Mouse (Mus musculus) ovary, postnatal 14 days (tissue): ENCODE results near the gene Tigit.

ENCODE experiments used
- DNase-seq: peaks from one replicate; pipeline ENCODE4 v3.0.0; 2022; ENCODE audit warnings: low spot score

The Tigit gene

DNA sequence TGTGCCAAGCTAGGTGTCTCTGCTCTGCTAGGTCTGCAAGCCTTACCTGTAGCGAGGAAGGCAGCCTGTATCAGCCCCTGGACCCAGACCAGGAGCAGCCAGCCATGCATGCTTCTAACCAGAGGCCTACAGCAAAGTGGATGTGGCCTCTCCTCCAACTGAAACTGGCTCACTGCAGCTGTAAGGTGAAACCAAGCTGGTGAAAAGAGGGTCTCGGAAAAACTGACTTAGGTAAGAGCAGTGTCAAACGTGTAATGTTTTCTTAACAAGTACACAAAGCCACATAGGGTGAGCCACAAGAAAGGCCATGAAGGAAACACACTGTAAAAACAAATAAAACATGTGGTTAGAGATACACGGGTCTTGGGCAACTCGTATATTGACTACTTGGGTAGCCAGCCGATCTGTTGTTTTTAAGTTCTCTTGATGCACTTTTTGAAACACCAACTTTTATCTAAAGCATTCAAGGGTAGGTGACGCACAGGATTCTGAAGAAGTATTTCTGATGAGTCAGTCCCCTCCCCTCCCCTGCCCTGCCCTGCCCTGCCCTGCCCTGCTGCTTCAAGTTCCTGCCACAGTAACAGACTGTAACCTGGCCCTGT, at the start of gene Tigit:
Tigit (minus strand) TSS at position 169 of the 602 bp plus-strand sequence.
- no peak for DNase-seq

DNA sequence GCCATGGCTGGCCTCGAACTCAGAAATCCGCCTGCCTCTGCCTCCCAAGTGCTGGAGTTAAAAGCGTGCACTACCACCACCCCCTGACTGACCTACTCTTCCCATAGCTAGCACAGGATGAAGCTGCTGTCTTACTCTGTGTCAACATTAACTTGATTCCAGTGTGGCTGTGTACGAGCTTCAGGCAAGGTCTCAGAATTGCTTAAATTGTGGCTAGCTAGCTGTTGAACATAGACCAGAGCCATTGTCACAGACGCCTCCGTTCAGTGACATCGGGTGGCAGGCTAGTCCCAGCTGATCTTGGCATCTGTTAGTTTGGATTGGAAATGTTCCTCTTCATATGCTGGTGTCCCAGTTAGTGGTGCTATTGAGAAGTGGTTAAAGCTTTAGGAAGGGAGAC, 47.4 kb upstream of the Tigit start:
- DNase-seq, result no peak

DNA sequence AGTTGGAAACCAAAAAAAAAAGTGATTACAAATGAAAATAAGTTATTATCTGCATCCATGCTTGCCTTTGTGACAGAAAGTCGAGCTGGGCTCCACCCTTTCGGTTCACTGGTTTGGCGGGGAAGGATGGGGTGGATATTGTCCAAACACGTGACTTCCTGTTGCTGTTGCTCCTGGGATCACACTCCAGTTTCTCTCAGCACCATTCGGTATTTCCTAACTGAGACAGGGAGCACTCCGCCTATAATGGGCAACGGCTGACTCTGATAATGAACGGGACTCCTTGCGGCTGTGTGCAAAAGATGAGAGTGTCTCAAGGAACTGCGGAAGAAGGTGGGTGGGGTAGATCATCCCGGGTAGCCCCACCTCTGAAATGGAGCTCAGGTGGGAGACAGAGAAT, 46.7 kb upstream of the Tigit start:
- no peak for DNase-seq

DNA sequence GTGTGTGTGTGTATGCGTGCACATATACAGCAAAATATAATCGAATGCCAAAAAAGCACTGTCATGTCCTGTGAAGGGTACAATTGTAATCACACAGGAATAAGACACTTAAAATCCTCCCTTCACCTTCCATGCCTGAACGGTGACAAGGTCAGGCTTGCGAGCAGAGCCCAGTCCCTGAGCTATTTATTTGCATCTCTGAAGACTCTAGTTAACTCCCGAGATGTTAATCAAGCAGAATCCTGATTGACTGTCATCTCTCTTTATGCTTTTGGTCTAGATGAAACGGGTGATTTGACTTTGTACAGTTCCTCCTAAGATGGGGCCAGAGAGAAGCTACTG, 46.2 kb upstream of the Tigit start:
- DNase-seq, result no peak

DNA sequence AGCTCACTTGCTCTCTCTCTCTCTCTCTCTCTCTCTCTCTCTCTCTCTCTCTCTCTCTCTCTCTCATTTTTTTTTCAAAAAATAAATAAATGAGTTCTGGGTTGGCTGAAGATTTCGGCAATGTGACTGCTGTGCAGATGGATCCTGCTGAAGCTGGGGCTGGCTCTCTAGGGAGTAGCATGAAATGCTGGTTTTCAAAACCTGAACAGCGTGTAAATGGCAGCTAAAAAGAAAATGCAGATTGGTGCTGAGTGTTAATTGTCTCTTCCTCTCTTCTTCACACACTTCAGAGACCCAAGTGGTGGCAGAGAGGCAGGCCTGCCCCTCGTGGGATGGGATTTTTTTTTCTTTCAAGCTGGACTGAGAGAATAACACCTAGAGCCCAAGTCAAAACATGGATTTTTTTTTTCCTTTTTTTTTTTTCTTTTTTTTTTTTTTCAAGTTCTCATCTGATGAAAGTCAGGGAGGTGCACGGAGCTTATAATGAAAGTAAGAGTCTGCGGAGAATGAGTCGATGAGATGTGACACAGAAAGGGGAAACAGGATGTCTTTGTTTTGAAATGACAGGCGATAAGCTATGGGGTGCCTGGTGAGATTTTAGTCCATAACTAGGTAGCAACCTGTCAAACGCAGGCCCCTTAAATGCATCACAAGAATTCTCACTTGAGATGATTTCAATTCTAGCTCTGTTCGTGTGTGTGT, 45.6 kb upstream of the Tigit start:
- no peak for DNase-seq

DNA sequence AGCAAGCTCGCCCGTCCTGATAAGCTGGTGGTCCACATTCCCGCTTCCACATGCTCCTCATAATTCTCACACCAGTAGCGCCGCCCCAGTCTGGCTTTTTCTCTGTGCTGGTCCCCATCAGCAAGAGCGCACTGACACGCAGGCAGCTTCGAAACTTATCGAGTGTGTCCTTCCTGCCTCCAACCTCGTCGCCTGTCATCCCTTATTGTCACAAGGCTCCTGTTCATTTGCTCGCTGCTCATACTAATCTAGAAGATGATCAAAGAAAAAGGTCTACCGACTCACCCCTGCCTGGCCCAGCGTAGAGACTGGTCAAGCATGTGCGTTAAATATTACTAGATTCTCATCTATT, 45.1 kb upstream of the Tigit start:
- DNase-seq, result no peak

DNA sequence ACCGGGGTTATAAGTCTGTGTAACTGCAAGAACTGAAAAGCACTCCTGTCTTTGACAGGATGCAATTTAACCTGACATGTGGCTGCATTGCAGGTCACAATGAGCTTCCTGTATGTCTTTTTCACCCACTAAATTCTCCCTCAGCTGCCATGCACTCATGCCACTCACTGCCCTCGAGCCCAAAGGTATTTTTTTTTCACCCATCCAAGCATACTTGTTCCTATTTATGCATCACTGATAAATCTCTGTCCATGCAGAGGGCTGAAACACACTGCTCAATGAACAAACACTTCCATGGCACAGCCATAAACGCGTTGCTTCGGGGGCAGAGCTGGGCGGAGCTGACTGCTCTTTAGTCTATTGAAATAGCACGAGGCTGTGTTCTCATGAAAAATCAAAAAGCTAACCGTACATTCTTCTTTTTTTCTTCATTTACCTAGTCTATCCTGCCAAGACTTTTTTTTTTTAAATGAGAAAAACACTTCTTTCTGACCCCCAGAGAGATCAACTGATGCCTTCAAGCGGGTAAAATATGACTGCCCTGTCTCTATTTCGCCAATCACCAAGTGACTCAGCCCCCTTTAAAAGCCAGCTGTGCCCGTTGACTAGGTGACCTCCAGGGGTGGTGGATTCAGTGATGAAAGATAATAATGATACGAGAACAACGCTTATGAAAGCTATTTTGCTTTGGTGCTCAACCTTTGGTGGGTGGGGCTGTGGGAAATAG, 44.6 kb upstream of the Tigit start:
- DNase-seq, result no peak

DNA sequence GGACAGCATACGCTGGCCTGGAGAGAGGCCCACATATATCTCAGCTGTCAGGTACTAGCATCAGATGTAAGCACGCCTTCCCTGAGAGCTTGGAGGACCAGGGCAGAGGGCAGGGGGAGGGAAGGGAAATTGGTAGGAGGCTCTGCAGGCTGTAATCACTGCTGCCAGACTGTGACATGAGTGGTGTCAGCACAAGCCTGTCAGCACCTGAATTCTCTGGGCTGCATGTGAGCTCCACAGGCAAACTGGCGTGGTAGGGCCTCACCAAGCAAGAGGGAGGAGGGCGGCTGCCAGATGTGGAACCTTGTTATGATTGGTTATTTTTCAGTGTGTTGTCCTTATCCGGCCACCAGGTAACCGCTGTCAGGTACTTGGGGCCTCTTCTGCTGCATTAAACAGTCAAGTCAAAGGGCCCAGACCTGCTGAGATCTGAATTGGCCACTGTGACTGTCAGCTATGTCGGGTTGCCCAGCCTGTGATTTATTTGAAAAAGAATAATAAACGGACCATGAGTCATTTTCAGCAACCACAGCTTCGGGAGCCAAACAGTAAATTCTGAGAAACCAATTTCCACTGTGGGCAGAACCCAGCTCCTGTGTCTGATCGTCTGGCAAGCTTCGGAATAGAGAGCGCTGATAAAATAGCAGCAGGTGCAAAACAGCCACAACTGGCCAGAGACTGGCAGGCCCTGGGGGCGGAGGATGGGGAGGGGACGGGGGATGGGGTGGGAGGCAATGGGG, 38.0 kb upstream of the Tigit start:
- no peak for DNase-seq

DNA sequence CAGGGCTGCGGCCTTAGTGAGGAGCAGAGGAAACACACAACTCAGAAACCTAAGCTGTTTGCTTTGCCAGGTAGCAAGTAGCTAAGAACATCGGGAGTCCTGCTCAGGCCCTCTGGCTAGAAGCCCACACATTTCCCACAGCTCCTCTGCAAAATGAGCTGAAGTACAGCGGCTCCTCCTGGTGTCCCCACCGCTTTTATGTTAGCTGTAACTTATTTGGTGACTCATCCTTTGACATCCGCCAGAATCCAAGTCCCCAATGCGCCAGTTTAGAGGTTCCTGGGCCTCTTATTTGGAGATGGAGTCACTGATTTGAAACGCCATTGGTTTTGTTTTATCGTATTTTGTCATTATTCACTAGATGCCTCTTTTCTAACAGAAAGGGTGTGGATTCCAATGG, 36.6 kb upstream of the Tigit start:
- no peak for DNase-seq

DNA sequence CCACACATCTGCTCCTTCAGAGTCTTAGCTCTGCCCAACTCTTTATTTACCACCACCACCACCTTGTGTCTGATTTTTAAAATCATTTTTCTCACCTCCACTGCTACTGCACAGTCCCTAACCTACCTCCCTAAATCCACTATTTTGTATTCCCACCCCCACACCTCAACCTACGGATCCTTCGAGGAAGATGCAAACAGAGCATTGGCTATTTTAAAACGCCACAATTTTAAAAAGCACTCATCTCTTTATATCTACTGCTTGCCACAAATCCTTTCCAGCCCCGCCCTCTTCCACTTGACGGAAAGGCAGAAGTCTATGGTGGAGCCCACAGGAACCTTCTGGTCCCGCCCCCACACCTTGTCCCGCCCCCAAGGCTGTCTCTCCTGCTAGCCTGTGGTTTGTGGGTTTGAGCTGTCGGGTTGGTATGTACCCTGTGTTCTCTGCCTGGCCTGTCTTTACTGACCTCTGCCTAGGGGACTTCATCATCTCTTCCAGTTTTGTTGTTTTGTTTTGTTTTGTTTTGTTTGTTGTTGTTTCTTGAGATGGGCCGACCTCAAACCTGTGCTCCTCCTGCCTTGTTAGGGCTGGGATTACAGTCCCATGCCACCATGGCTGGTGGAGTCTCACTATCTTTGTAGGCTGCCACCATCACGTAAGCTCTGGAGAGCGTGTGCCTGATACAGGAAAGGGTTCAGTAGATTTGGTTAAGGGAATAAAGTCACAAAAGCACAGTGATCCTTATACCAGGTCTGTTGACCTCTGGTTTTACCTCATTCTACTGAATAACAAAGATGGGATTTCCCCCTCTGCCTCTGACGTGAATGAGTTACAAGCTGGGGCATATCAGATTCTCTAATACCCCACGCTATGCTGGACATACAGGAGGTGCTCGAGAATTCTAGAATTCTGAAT, 35.0 kb upstream of the Tigit start:
- no peak for DNase-seq

DNA sequence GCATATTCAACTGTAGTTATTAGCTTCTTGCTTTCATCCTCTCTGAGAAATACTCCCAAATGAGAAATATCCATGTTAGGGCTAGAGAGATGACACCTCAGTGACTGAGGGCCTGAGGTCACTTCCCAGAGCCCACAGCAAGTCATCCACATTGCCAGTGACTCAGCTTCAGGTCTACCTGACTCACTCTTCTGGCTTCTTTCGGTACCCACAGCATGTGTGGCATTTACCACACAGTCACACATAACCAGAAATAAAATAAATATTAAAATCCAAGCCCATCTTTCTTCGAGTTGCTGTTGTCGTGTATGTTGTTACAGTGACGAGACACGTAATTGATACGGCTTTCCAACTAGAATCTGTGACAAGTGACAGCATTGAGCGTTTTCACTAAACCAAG, 33.8 kb upstream of the Tigit start:
- no peak for DNase-seq

DNA sequence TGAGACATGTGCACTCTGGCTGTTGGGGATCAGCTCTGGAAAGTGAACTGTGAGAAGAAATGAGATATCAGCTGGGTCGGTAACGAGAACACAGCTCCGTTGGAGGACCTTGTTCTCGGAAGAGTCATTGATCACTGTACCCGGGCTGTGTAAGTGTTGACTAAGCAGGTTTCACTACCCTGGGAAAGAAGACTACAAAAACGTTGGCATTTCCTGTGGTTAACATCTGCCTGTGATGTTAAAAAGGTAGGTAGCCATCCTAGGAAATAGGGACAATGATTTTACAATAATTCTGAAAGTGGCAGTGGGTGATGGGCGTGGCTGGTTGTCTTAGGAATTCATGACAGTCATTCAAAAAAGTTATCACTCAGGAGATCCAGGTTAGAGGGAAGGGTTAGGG, 31.9 kb upstream of the Tigit start:
- no peak for DNase-seq

DNA sequence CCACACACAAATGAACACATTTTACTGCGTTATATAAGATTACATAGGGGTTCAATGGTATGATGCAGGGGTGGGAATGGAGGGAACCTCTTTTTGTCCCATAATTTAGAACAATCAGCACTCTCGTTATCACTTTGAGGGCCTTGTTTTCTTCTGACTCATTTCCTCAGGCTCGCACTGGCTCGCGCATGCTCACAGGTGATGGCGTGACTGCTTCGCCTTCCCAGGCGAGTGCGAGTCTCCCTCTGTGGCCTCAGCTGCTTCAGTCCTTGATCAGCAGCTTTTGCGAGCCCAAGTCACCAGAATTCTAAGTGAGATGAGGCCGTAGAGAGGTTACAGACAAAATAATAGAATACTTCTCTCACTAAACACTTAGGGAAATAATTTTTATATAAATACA, 30.2 kb upstream of the Tigit start:
- DNase-seq, result no peak

DNA sequence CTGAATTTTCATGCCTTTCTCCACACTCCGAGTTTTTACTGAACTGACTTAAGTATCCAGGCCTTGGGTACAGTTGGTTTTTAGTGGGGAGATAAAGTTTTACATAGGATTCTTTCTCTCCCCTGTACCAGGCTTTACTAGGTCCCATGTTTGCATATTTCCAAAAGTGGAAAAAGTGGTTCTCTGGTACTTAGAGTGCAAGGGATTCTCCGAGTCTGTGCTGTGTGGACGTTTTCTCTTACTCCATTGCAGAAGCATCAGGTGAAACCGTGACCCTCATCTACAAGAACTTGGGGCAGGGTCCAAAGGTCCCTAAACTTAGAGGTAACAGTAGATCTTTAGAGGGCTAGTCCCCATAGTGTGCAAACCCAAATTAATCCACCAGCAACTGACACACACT, 28.7 kb upstream of the Tigit start:
- DNase-seq, result no peak

DNA sequence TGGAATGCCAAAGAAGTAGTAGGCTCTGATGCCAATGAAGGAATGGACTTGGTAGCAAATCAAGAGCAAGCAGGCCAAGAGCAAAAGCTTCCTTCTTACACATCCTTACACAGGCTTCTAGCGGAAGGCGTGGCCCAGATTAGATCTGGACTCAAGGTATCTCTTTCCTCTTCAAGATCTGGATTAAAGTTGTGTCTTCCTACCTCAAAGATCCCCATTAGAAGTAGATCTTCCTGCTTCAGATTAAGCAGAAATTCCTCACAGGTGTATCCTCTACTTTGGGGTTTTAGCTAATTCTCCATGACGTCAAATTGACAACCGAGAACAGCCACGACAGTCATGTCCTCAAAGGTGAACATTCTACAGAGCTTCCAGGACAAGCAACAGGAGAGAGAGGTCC, 27.8 kb upstream of the Tigit start:
- DNase-seq, result no peak

DNA sequence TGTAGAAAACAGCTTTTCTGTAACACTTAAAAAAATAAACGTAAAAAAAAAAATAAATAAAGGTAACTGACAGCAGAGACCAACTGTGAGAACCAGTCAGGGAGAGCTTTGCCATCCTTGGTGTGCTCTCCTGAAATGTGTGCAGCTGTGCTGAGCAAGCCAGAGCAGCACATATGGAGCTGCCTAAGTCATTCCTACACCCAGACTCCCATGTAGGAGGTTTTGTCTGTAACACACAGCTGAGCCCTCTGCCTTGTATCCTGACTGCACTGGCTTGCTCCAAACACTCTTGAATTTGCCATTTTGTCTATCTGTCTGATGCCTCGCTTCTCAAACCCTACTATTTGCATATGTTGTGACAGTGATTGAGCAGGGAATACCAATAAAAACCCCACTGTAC, 27.0 kb upstream of the Tigit start:
- no peak for DNase-seq

DNA sequence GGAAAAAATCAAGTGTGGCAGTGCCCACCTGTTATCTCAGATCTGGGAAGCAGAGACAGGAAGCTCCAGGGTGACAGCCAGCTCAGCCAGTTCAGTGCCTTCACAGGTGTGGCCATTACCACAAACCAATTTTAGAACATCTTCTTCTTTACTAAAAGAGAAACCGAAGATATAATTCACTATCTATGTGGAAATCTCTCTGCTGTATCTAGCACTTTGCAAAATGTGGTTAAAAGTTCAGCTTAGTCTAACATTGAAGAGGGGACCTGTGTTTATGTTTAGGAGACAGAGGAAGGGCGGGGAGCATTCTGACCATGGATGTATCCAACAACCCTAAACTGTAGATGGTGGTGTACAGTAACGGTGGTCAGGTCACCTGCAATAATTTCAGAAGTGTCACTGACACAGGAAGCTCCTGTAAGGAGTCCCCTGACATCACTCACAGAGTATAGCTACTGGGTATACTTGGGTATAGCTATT, 26.3 kb upstream of the Tigit start:
- DNase-seq, result no peak

DNA sequence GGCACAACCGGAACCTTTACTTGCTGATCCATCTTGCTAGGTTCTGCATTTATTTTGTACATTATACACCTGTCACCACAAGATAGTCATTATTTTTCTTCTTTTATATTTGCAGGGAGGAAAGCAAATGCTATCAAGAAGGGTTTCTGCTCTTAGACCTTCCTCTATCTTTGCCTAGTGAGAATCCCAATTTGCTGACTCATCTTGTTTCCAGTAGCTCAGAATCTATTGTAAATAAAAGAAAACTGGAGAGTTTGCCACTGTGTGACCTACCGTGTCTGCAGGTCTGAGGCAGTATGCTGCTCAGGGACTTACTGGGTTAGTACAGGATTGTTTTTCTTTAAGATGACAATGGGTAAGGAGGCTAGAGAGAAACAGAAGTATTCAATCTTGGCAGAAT, 24.0 kb upstream of the Tigit start:
- no peak for DNase-seq

DNA sequence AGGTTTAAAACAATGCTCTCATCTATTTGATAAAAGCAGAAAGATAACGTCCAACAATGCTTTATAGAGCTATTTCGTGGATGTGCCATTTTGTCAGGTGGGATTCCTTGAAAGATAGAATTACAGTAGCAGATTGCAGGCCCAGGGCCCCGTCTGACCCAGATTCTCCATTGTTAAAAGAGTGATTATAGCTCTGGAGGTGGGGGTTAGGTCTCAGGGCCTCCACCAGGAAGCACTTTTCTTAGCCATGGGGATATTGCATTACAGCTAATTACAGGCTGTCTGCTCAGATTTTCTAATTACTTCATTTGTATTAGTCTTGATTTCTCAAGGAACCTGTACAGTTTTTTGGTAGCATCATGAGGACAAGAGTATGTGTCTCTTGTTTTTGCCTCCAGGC, 10.5 kb upstream of the Tigit start:
- no peak for DNase-seq

DNA sequence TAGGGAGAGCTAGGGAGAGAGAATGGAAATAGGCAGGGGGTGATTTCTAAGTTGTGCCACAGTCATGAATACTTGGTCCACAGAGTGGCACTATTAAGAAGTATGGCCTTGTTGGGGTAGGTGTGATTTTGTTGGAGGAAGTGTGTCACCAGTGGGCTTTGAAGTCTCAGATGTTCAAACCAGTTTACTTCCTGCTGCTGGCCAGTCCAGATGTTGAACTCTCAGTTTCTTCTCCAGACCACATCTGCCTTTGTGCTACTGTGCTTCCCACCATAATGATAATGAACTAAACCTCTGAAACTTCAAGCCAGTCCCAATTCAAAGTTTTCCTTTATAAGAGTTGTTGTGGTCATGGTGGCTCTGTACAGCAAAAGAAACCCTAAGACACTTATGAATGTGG, 8.8 kb upstream of the Tigit start:
- DNase-seq, result no peak

DNA sequence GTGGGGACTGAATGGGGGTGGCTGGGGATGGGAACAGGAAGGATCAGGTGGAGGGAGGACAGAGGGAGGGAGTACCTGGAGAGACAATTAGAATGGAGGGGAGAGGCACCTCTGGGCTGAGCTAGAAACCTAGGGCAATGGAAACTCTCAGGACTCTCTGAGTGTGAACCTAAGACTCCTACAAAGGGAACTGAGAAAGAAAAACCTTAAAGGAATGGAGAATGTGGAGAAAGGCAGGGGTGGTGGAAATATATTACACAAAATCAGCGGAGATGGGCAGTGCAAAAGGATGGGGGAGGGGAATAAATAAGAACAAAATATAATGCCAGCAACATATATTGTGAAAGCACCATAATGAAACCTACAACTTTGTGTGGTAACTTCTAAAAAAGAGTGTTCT, 8.0 kb upstream of the Tigit start:
- DNase-seq, result no peak

DNA sequence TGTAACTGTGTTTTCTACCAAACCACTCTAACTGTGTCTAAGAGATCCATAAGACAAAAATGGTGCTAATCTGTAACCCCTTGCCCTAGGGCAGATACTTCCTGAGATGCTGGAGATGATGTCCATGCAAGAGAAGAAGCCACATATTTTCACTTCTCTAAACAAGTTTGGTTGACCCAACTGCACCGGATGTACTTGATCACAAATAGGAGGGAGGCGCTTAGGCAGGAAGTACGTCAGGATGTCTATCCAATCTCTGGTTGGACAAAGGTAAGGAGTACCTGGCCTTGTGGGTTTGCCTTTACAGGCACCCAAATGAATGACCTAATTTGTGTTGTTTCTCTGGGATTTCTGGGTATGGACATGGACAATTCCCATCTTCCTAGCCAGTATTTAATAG, 4.3 kb upstream of the Tigit start:
- DNase-seq, result no peak
